Mouse (Mus musculus): ENCODE data around the gene Kmt2e.

GRCm38 (mm10) chr5:23501582-23502316 lies 67.5 kb downstream of the Kmt2e start:
- TF ChIP-seq EP300 (IDR thresholded peaks at IDR 0.05; ENCODE audit: insufficient read depth, low read depth, low read length) (no peak), CTCF (IDR thresholded peaks at IDR 0.05; ENCODE audit: low read depth, low read length) (no peak), POLR2A (IDR thresholded peaks at IDR 0.05; ENCODE audit: insufficient read depth, low read length) (no peak)
